Mouse (Mus musculus): Measurements from ENCODE around the gene Nsmce4a.

GRCm38 (mm10) chr7:130603556-130603955 is 30.6 kb upstream of the Nsmce4a start:
- TF ChIP-seq CTCF (IDR thresholded peaks at IDR 0.05): no peak
- no peak for TF ChIP-seq EP300 (IDR thresholded peaks at IDR 0.05)
